Mouse (Mus musculus): ENCODE results near the gene Ankle1.
"Not testable (repeated sequence)": the region's sequence is repeated elsewhere in the genome, so short reads cannot be mapped to it uniquely, and the experiment has no call there.

The Ankle1 gene

GRCm38 (mm10) chr8:71408231-71408630 is 2.4 kb downstream of the Ankle1 start:
- DNase-seq = no peak

DNA sequence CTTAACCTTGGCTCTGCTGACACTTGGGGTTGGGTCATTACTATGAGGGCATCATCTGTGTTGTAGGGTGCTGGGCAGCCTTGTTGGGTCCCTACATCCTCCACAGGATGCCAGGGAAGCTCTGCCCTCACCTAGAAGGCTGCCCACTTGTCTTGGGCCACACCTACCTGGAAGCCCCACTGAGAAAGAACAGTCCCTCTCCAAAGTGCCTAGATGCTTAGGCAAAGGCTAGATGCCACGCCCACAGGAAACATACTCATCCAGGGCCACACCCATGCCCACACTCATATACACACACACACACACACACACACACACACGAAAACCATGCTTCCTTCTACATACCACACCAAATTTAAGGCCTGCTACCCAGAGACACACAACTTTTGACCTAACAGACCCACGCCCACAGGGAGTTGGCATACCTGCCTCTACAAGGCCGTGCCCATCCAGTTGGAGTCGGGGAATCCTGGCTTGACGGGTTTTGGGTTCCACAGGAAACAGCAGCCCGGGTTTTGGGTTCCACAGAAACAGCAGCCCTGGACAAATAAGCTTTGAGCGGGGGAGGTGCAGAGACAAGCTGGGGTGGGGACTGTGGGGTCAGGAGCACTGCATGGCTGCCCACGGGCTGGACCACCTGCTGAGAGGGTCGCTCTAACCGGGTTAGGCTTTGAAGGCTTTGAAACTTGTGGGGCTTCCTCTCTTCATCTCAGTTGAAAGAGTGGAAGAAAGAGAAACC is 5.9 kb downstream of the Ankle1 start:
- DNase-seq = no peak

GRCm38 (mm10) chr8:71422121-71422520 is 16.3 kb downstream of the Ankle1 start:
- DNase-seq = no peak

- not testable (repeated sequence) for DNase-seq
These were observed 27.1 kb downstream of the Ankle1 start for GRCm38 (mm10) chr8:71432935-71433334.

DNA sequence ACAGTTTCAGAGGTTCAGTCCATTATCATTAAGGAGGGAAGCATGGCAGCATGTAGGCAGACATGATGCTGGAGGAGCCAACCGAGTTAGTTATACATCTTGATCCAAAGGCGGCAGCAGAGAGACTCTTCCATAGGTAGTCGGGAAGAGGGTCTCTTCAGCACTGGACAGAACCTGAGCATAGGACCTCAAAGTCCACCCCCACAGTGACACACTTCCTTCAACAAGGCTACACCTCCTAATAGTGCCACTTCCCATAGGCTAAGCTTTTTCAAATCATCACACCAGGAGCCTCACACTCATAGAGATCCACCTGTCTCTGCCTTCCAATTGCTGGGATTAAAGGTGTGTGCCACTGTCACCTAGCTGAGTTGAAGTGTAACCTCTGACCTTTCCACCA is 31.2 kb downstream of the Ankle1 start:
- no peak for DNase-seq

GRCm38 (mm10) chr8:71441404-71441803 is 35.6 kb downstream of the Ankle1 start:
- peak; percentile 82 to 84 for DNase-seq

GRCm38 (mm10) chr8:71445096-71445495 is 39.3 kb downstream of the Ankle1 start:
- DNase-seq = no peak

DNA sequence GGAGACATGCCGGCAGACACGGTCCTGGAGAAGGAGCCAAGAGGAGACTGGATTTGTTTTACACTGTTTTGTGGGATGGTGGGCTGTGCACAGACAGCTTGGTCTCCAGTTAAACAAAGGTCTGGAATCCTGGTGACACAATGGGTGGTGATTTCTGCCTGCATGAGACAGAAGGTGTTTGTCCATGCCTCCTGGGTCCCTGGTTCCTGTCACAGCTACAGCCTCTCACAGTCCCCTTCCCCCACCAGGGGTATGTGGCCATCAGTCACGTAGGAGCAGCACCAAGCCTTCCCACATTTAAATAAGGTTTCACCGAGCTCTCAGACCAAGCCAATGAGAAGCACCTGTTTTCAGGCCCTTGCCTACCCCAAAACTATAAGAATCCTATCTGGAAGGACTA is 45.5 kb downstream of the Ankle1 start:
- no peak for DNase-seq

GRCm38 (mm10) chr8:71451777-71452176 is 46.0 kb downstream of the Ankle1 start:
- no peak for DNase-seq

DNA sequence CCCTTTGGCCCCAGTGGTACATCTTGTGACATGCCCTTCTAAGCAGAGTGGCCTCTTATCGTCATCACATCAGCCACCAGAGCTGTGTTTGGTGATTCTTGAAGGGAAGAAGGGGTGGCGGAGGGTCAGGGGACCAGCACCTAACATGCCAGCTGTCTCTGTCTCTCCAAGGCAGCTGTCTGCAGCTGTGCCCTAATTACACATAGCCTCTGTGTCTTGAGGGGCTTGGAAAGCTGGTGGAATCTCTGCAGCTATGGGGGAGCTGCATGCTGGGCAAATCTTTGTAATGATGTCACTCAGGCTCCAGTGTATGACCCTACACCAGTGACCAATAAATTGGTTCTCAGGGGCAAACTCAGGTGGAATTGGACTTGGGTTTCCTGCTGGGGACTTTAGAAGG is 46.9 kb downstream of the Ankle1 start:
- DNase-seq = no peak

GRCm38 (mm10) chr8:71454668-71455067 is 48.9 kb downstream of the Ankle1 start:
- no peak for DNase-seq

- DNase-seq = no peak
These were observed 51.1 kb downstream of the Ankle1 start for GRCm38 (mm10) chr8:71456906-71457305.

GRCm38 (mm10) chr8:71457659-71458270 is 52.0 kb downstream of the Ankle1 start:
- DNase-seq = no peak
